Mouse (Mus musculus) forebrain, embryonic 13.5 days (tissue): ENCODE data around the gene Arpc2. TPM values are rescaled to one million over a fixed set of nuclear protein-coding genes. Genes with fewer than 3 reads are reported as not detected.

Experiments used
- ATAC-seq: fragments of 200-750 bp; cut with Nextera tagmentation; 2 replicates; pipeline ENCODE4 v1.8.0; 2017
- H3K27ac ChIP-seq: fragments of 300-500 bp; sonication (generic); 2 replicates; pipeline ENCODE4 v1.5.1; 2015; ENCODE audit warnings: inconsistent platforms, mild to moderate bottlenecking, moderate library complexity
- H3K27me3 ChIP-seq: fragments of 300-500 bp; sonication (generic); 2 replicates; pipeline ENCODE4 v1.6.1; 2015; ENCODE audit warnings: mild to moderate bottlenecking, inconsistent platforms
- H3K36me3 ChIP-seq: fragments of 300-500 bp; sonication (generic); 2 replicates; pipeline ENCODE4 v1.6.1; 2015; ENCODE audit warnings: mild to moderate bottlenecking, inconsistent platforms; ENCODE audit not compliant: poor library complexity, severe bottlenecking
- H3K4me1 ChIP-seq: fragments of 300-500 bp; sonication (generic); 2 replicates; pipeline ENCODE4 v1.6.1; 2015; ENCODE audit warnings: inconsistent platforms
- H3K4me2 ChIP-seq: fragments of 300-500 bp; sonication (generic); 2 replicates; pipeline ENCODE4 v1.6.1; 2015; ENCODE audit warnings: inconsistent platforms, mild to moderate bottlenecking, moderate library complexity
- H3K4me3 ChIP-seq: fragments of 300-500 bp; sonication (generic); 2 replicates; pipeline ENCODE4 v1.5.1; 2015; ENCODE audit warnings: mild to moderate bottlenecking, inconsistent platforms
- H3K9ac ChIP-seq: fragments of 300-500 bp; sonication (generic); 2 replicates; pipeline ENCODE4 v1.6.1; 2015; ENCODE audit warnings: mild to moderate bottlenecking, inconsistent platforms
- H3K9me3 ChIP-seq: fragments of 300-500 bp; sonication (generic); replicated peaks from 2 replicates; pipeline ENCODE4 v1.6.1; 2016; ENCODE audit warnings: inconsistent platforms
- WGBS: fragments of 180-500 bp; shearing (Covaris S2); methylation state at CpG from one replicate; pipeline ENCODE4 v1.1.7; 2015; 5-methylcytosine and 5-hydroxymethylcytosine counted together
- microRNA counts: library from miRNA; unstranded; fragments of <30 nt; microRNA quantifications from one replicate; lab custom pipeline; 2016
- microRNA-seq: library from miRNA; unstranded; fragments of <30 nt; microRNA quantifications from one replicate; pipeline ENCODE4, GENCODE M21; 2016
- polyA plus RNA-seq: library from polyadenylated mRNA; unstranded; fragments of >200 nt; fragmentation: Nextera tagmentation; extraction: Ambion mirVana; gene quantifications from 2 replicates; pipeline ENCODE4 v1.2.1, GENCODE M21; 2015

Arpc2 gene
- polyA plus RNA-seq, 1 experiment from 2014 or later: 367 TPM

GRCm38 (mm10) chr1:74308001-74308964, 72.4 kb downstream of the Arpc2 start:
- no peaks in the 10 kb centered on the region for H3K9me3 ChIP-seq
- H3K4me2 ChIP-seq: no peak overlapping the region
- H3K36me3 ChIP-seq: no peaks in the 10 kb centered on the region
- H3K4me1 ChIP-seq: peaks cover 12% of the 10 kb centered on the region
- H3K27me3 ChIP-seq: peaks cover 15% of the 10 kb centered on the region
- WGBS: 79% methylated on average over 10 of the region's 10 CpGs
- H3K9ac ChIP-seq: no peak overlapping the region
- no peak overlapping the region for H3K4me3 ChIP-seq
- no peak overlapping the region for H3K27ac ChIP-seq
- no peak for ATAC-seq

GRCm38 (mm10) chr1:74309767-74310166, 73.9 kb downstream of the Arpc2 start:
- H3K4me3 ChIP-seq: no peak overlapping the region
- no peak overlapping the region for H3K9ac ChIP-seq
- H3K36me3 ChIP-seq: no peaks in the 10 kb centered on the region
- 0 out of 2 replicates have a peak, but pooled peaks cover 3% of the 10 kb centered on the region for H3K27me3 ChIP-seq
- H3K27ac ChIP-seq: no peak overlapping the region
- no peak overlapping the region for H3K4me2 ChIP-seq
- H3K9me3 ChIP-seq: no peaks in the 10 kb centered on the region
- ATAC-seq: no peak
- 55% methylated on average over 3 of the region's 3 CpGs for WGBS
- H3K4me1 ChIP-seq: no peaks in the 10 kb centered on the region

- H3K4me1 ChIP-seq: no peaks in the 10 kb centered on the region
- no peak overlapping the region for H3K4me3 ChIP-seq
- no peaks in the 10 kb centered on the region for H3K27me3 ChIP-seq
- 5% methylated on average over 3 of the region's 3 CpGs for WGBS
- no peak overlapping the region for H3K4me2 ChIP-seq
- H3K9me3 ChIP-seq: no peaks in the 10 kb centered on the region
- no peak overlapping the region for H3K27ac ChIP-seq
- H3K9ac ChIP-seq: no peak overlapping the region
- peak; percentile 72 for ATAC-seq
- no peaks in the 10 kb centered on the region for H3K36me3 ChIP-seq
Measured at GRCm38 (mm10) chr1:74313049-74313692, 77.3 kb downstream of the Arpc2 start.

- 88% methylated on average over 3 of the region's 3 CpGs for WGBS
- Histone ChIP-seq H3K9me3 (no peaks in the 10 kb centered on the region), H3K4me2 (no peak overlapping the region), H3K4me1 (no peaks in the 10 kb centered on the region), H3K36me3 (no peaks in the 10 kb centered on the region), H3K9ac (no peak overlapping the region), H3K27ac (no peak overlapping the region), H3K27me3 (no peaks in the 10 kb centered on the region), H3K4me3 (no peak overlapping the region)
- ATAC-seq: no peak
Measured at GRCm38 (mm10) chr1:74314796-74315195, 78.9 kb downstream of the Arpc2 start.

GRCm38 (mm10) chr1:74316114-74316827, 80.4 kb downstream of the Arpc2 start:
- ATAC-seq: no peak
- Histone ChIP-seq H3K36me3 (no peaks in the 10 kb centered on the region), H3K27ac (no peak overlapping the region), H3K27me3 (no peaks in the 10 kb centered on the region), H3K4me2 (no peak overlapping the region), H3K4me1 (no peaks in the 10 kb centered on the region), H3K4me3 (no peak overlapping the region), H3K9ac (no peak overlapping the region), H3K9me3 (no peaks in the 10 kb centered on the region)
- WGBS: 78% methylated on average over 4 of the region's 4 CpGs

MicroRNA genes within 50 kb of the gene (microRNA counts, 519-probe panel; counts per million panel counts)
- microRNA mmu-miR-1928 (lab: Ali Mortazavi, UCI): 177 counts per million, percentile 53 among the panel's probes with 10 or more counts

Small RNA genes within 50 kb of the gene (microRNA-seq; reads per million reads assigned to microRNA genes)
- gene Mir1928: not detected

Other genes starting within 250 kb of the Arpc2 start
- gene Tns1, start 111.6 kb upstream of the Arpc2 start, polyA plus RNA-seq: 10.4 and 10.6 TPM in 2 replicates
- 0.19 and 0.26 TPM in 2 replicates for gene Rufy4, start 110.5 kb upstream of the Arpc2 start, polyA plus RNA-seq
- gene Cxcr2, start 82.1 kb upstream of the Arpc2 start, polyA plus RNA-seq: 0.14 TPM in 1 of 2 replicates, not detected in the other
- gene Cxcr1, start 41.5 kb upstream of the Arpc2 start, polyA plus RNA-seq: not detected in 2 replicates
- gene Gpbar1, start 42.5 kb downstream of the Arpc2 start, polyA plus RNA-seq: not detected in 2 replicates
- gene Aamp, start 48.7 kb downstream of the Arpc2 start, polyA plus RNA-seq: 195 and 211 TPM in 2 replicates
- gene Pnkd, start 48.8 kb downstream of the Arpc2 start, polyA plus RNA-seq: 94.5 and 96.1 TPM in 2 replicates
- 4.3 and 4.4 TPM in 2 replicates for gene Tmbim1, start 69.5 kb downstream of the Arpc2 start, polyA plus RNA-seq
- 0.45 and 0.79 TPM in 2 replicates for gene Catip, start 126.0 kb downstream of the Arpc2 start, polyA plus RNA-seq
- 1.1 and 1.9 TPM in 2 replicates for gene Slc11a1, start 139.1 kb downstream of the Arpc2 start, polyA plus RNA-seq
- gene Ctdsp1, start 155.4 kb downstream of the Arpc2 start, polyA plus RNA-seq: 23.6 and 26.6 TPM in 2 replicates
- gene Vil1, start 173.3 kb downstream of the Arpc2 start, polyA plus RNA-seq: 0.18 and 0.28 TPM in 2 replicates